Mouse (Mus musculus): Measurements from ENCODE around the gene Gm20671. TPM values are rescaled to one million over a fixed set of nuclear protein-coding genes. Genes with fewer than 3 reads are reported as not detected.
"Not testable (repeated sequence)": the region's sequence is repeated elsewhere in the genome, so short reads cannot be mapped to it uniquely, and the experiment has no call there.

The Gm20671 gene
- polyA plus RNA-seq, 1 experiment from 2014 or later: not detected

DNA sequence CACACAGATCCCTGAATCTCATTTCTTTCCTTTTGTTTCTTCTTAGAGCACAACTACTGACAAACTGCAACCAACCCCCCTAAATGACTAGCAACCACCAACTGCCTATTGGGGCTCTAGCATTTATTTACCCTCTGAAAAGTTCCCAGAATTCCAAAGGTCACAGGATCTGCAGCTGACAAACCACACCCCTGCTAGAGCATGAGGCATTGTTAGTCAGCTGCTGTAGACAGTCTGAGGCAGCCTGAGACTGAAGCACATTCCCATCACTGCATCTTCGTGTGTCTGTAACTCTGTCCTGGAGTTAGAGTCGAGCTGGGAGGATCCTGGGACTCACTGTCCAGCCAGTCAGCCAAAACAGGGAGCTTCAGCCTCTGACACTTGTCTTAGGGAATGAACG is 101.5 kb downstream of the Gm20671 start:
- H3K4me2 ChIP-seq (replicated peaks); H3K27me3 ChIP-seq; H3K27ac ChIP-seq; H3K36me3 ChIP-seq; H3K9ac ChIP-seq; H3K4me1 ChIP-seq; H3K9me3 ChIP-seq; ATAC-seq (ENCODE audit: insufficient number of reproducible peaks, insufficient read depth, low FRiP score, low TSS enrichment); H3K4me3 ChIP-seq: not testable (repeated sequence)
- WGBS: 69% methylated on average over 3 of the region's 3 CpGs

GRCm38 (mm10) chr5:32723981-32724380 is 102.9 kb downstream of the Gm20671 start:
- Histone ChIP-seq H3K4me2 (replicated peaks) (no peak overlapping the region), H3K4me3 (no peak overlapping the region), H3K9ac (no peak overlapping the region), H3K4me1 (no peaks in the 10 kb centered on the region), H3K27me3 (no peaks in the 10 kb centered on the region), H3K9me3 (no peaks in the 10 kb centered on the region), H3K27ac (no peak overlapping the region), H3K36me3 (no peaks in the 10 kb centered on the region)
- no peak for ATAC-seq (ENCODE audit: insufficient number of reproducible peaks, insufficient read depth, low FRiP score, low TSS enrichment)
- 89% methylated on average over 7 of the region's 7 CpGs for WGBS

GRCm38 (mm10) chr5:32722711-32723110 is 104.2 kb downstream of the Gm20671 start:
- not testable (repeated sequence) for H3K4me2 ChIP-seq (replicated peaks); H3K27ac ChIP-seq; ATAC-seq (ENCODE audit: insufficient number of reproducible peaks, insufficient read depth, low FRiP score, low TSS enrichment); H3K27me3 ChIP-seq; H3K4me3 ChIP-seq; H3K36me3 ChIP-seq; H3K9ac ChIP-seq; H3K9me3 ChIP-seq; H3K4me1 ChIP-seq
- WGBS: 78% methylated on average over 8 of the region's 8 CpGs

GRCm38 (mm10) chr5:32722263-32722662 is 104.6 kb downstream of the Gm20671 start:
- WGBS: 68% methylated on average over 7 of the region's 7 CpGs
- ATAC-seq (ENCODE audit: insufficient number of reproducible peaks, insufficient read depth, low FRiP score, low TSS enrichment): no peak
- no peaks in the 10 kb centered on the region for H3K36me3 ChIP-seq
- no peak overlapping the region for H3K4me3 ChIP-seq
- H3K27ac ChIP-seq: no peak overlapping the region
- no peaks in the 10 kb centered on the region for H3K27me3 ChIP-seq
- H3K4me1 ChIP-seq: no peaks in the 10 kb centered on the region
- no peaks in the 10 kb centered on the region for H3K9me3 ChIP-seq
- H3K4me2 ChIP-seq (replicated peaks): no peak overlapping the region
- no peak overlapping the region for H3K9ac ChIP-seq

GRCm38 (mm10) chr5:32721316-32721715 is 105.6 kb downstream of the Gm20671 start:
- Histone ChIP-seq H3K27me3 (no peaks in the 10 kb centered on the region), H3K9me3 (no peaks in the 10 kb centered on the region), H3K4me1 (no peaks in the 10 kb centered on the region), H3K36me3 (no peaks in the 10 kb centered on the region), H3K4me2 (replicated peaks) (no peak overlapping the region), H3K4me3 (no peak overlapping the region), H3K27ac (no peak overlapping the region), H3K9ac (no peak overlapping the region)
- no peak for ATAC-seq (ENCODE audit: insufficient number of reproducible peaks, insufficient read depth, low FRiP score, low TSS enrichment)
- WGBS: 60% methylated on average over 3 of the region's 3 CpGs

- Histone ChIP-seq H3K27me3 (no peaks in the 10 kb centered on the region), H3K36me3 (no peaks in the 10 kb centered on the region), H3K4me1 (no peaks in the 10 kb centered on the region), H3K27ac (no peak overlapping the region), H3K9me3 (no peaks in the 10 kb centered on the region), H3K4me2 (replicated peaks) (no peak overlapping the region), H3K4me3 (no peak overlapping the region), H3K9ac (no peak overlapping the region)
- no peak for ATAC-seq (ENCODE audit: insufficient number of reproducible peaks, insufficient read depth, low FRiP score, low TSS enrichment)
- WGBS: 73% methylated on average over 9 of the region's 9 CpGs
These were observed 106.5 kb downstream of the Gm20671 start for GRCm38 (mm10) chr5:32720416-32720815.

- H3K27me3 ChIP-seq: no peaks in the 10 kb centered on the region
- no peaks in the 10 kb centered on the region for H3K36me3 ChIP-seq
- no peak overlapping the region for H3K4me2 ChIP-seq (replicated peaks)
- no peak overlapping the region for H3K27ac ChIP-seq
- ATAC-seq (ENCODE audit: insufficient number of reproducible peaks, insufficient read depth, low FRiP score, low TSS enrichment): no peak
- no peaks in the 10 kb centered on the region for H3K9me3 ChIP-seq
- H3K4me3 ChIP-seq: no peak overlapping the region
- H3K9ac ChIP-seq: no peak overlapping the region
- H3K4me1 ChIP-seq: no peaks in the 10 kb centered on the region
- WGBS: 45% methylated on average over 6 of the region's 6 CpGs
These were observed 108.0 kb downstream of the Gm20671 start for GRCm38 (mm10) chr5:32718916-32719315.

DNA sequence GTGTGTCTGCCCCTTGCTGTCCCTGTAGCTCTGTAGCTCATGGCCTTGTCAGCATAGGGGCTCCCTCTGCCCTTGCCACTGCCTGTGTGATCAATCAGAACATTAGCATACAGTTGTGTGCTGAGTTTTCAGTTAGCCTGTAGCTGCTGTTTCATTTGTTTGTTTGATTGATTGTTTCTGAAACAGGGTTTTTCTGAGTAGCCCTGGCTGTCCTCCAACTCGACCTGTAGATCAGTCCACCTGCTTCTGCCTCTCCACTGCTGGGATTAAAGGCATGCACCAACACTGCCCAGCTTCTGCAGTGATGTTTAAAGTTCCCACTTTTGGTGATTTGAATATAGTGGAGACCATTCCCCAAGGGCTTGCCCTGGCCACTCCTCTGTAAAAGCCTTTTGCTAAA is 109.2 kb downstream of the Gm20671 start:
- Histone ChIP-seq H3K27me3 (no peaks in the 10 kb centered on the region), H3K4me2 (replicated peaks) (no peak overlapping the region), H3K4me3 (no peak overlapping the region), H3K9me3 (no peaks in the 10 kb centered on the region), H3K9ac (no peak overlapping the region), H3K36me3 (no peaks in the 10 kb centered on the region), H3K4me1 (no peaks in the 10 kb centered on the region), H3K27ac (no peak overlapping the region)
- WGBS: 52% methylated on average over 1 of the region's 1 CpGs
- ATAC-seq (ENCODE audit: insufficient number of reproducible peaks, insufficient read depth, low FRiP score, low TSS enrichment): no peak

- Histone ChIP-seq H3K4me2 (replicated peaks) (peak overlapping the region; percentile 67), H3K9ac (peak overlapping the region; percentile 59), H3K4me3 (peak overlapping the region; percentile 59), H3K27me3 (no peaks in the 10 kb centered on the region), H3K36me3 (no peaks in the 10 kb centered on the region), H3K4me1 (no peaks in the 10 kb centered on the region), H3K9me3 (no peaks in the 10 kb centered on the region), H3K27ac (peak overlapping the region; percentile 83)
- under 1% methylated on average over 55 of the region's 55 CpGs for WGBS
- peak; percentile 97 for ATAC-seq (ENCODE audit: insufficient number of reproducible peaks, insufficient read depth, low FRiP score, low TSS enrichment)
These were observed 113.0 kb downstream of the Gm20671 start for GRCm38 (mm10) chr5:32713703-32714467.

- Histone ChIP-seq H3K4me3 (peak overlapping the region; percentile 59), H3K9ac (peak overlapping the region; percentile 59), H3K4me1 (no peaks in the 10 kb centered on the region), H3K4me2 (replicated peaks) (peak overlapping the region; percentile 67), H3K9me3 (no peaks in the 10 kb centered on the region), H3K27ac (peak overlapping the region; percentile 83), H3K36me3 (no peaks in the 10 kb centered on the region), H3K27me3 (no peaks in the 10 kb centered on the region)
- 28% methylated on average over 2 of the region's 2 CpGs for WGBS
- peak; percentile 9; the same call in 1 of the 2 replicates for ATAC-seq (ENCODE audit: insufficient number of reproducible peaks, insufficient read depth, low FRiP score, low TSS enrichment)
These were observed 113.7 kb downstream of the Gm20671 start for GRCm38 (mm10) chr5:32713042-32713702.

DNA sequence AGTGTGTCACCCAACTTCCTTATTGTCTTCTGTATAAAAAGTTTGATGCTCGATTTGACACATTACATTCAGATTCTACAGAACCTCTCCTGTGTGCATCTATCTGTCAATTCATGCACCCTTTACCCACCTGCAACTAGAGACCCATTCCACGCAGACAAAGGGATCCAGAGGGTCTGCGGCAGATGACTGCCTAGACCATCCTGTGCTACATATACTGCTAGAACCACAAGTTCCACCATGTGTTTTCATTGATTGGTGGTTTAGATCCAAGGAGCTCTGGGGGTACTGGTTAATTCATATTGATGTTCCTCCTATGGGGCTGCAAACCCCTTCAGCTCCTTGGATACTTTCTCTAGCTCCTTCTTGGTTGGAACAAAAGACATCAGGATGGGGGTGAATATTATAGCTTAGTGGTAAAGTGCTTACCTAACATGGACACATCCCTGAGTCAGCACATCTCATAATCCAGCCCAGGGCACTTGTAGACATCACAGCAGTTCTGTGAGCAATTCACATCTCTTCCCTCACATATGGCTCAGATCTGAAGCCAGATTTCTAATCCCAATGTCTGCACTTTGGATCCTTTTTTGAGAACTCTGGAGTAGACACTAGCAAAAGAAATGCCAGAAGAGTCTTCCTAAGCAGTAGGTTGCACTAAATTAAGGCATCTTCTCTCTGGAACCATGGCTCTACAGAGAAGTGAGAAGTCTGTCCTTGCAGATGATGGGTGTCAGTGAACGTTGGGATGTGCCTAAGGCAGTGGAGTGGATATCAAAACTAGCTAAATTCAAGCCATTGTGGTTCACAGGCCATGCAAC is 114.5 kb downstream of the Gm20671 start:
- H3K4me3 ChIP-seq: peak overlapping the region; percentile 59; the same call in 1 of the 2 replicates
- WGBS: 73% methylated on average over 4 of the region's 4 CpGs
- no peaks in the 10 kb centered on the region for H3K27me3 ChIP-seq
- H3K9ac ChIP-seq: no peak overlapping the region
- no peak overlapping the region for H3K27ac ChIP-seq
- no peaks in the 10 kb centered on the region for H3K4me1 ChIP-seq
- H3K36me3 ChIP-seq: no peaks in the 10 kb centered on the region
- H3K4me2 ChIP-seq (replicated peaks): peak overlapping the region; percentile 67; the same call in 1 of the 2 replicates
- no peaks in the 10 kb centered on the region for H3K9me3 ChIP-seq
- no peak for ATAC-seq (ENCODE audit: insufficient number of reproducible peaks, insufficient read depth, low FRiP score, low TSS enrichment)

Measured in embryonic facial prominence, embryonic 12.5 days (tissue).